Mouse (Mus musculus) adrenal gland, postnatal 25 days (tissue): ENCODE results near the gene Tldc1. TPM values are rescaled to one million over a fixed set of nuclear protein-coding genes. Genes with fewer than 3 reads are reported as not detected.

Experiments
- DNase-seq: peaks from one replicate; pipeline ENCODE4 v3.0.0; 2021; ENCODE audit warnings: mixed read lengths
- total RNA-seq: library from RNA; stranded (reverse); gene quantifications from 2 replicates; pipeline ENCODE4 v1.2.3, GENCODE M21; 2021

The Tldc1 gene
- total RNA-seq, 1 experiment from 2014 or later: 22.1 TPM

DNA sequence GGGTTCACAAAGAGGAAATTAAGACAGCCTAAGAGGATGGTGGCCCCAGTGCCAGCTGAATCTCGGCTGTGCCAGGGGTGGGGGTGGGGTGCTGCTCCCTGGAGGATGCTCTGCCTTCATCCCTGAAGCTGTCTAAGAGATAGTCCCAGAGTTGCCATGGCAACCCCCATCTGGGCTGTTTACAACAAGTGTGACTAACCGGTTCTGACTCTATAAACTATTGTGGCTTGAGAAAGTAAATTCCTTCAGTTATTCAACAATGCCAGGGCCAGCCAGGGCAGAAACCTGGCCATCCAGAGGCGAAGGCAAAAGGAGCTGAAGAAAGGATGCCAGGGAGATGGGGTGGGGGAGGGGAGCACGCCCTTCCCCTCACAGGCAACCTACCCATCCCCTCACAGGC, 23.0 kb upstream of the Tldc1 start:
- DNase-seq: no peak

DNA sequence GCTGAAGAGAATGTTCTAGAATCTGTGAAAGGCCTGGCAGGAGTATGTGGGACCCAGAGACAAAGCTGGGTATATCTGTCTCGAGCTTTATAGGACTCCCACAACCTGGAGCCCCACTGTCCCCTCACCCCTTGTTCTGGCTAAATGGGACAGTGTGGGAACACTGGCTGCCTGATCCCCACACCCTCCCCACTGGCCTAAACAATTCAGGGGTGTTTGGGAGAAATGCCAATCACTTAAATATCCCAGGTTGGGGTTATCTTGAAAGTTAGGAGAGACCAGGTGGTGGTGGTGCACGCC, 20.7 kb upstream of the Tldc1 start:
- DNase-seq: no peak

DNA sequence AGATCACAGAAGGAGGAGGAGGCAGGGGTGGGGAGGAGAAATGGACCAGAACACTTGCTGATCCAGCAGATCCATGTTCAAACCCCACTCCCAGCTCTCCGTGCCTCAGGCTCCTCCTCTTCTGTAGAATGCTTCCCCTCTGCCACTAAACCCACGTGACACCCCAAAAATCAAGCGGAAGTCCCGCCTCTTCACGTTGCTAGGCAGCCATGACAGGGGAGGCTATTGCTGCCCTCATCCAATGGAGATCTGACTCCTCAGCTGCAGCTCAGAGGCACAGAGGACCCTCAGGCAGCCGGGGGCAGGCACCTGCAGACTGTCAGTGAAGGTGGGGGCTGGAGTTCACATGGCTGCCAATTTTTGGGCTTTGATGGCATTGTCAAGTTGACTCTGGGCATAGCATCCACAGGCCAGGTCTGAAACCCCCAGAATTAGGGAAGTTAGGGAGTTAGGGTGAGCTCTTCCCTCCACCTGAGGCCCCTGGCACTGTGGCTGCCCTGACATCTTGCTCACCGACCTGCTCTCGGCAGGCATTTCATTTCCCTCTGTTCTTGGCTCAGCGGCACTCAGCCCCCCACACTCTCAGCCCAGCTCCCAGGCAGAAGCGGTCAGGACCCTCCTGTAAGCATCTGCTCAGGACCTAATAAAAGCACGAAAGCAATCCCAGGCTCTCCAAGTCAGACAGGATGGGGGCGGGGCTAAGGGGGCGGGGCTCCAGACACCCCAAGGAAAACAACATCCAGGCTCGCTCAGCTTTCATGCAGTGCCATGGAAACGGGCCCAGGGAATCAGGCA, 20.2 kb upstream of the Tldc1 start:
- DNase-seq: peak; percentile 23

DNA sequence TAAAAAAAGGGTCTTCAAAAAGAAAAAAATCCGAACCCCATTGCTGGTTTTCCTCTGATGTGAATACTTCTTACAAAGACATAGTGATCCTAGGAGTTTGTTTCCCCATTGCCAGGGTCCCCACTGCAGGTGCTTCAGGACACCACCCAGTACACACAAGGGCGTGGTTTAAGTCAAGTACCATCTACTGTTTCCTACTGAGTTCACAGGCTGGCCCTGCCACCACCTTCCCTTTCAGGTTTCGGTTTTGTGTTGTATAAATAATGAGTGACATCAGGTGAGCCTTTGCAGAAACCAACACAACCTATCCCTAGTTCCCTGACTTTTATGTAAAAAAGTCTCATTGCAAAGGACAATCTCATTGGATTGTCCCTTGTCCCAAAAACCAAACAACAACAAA, 17.4 kb upstream of the Tldc1 start:
- no peak for DNase-seq

DNA sequence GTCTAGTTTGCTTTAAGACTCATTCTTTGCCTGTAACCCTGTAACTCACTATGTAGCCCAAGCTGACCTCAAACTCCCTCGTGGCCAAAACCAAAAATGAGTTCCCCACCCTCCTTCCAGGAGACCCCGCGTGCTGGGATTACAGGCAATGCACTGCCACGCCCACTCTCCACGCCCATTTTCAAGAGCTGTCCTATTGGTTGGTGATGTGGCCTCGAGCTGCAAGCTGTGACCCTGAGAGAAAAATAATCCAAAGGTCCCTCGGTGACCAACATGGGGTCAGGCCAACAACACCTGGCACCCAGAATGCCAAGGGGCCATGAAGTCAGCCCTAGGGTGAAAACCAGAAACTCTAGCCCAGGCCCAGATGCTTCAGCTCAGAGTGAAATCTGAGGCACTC, 16.5 kb upstream of the Tldc1 start:
- no peak for DNase-seq

DNA sequence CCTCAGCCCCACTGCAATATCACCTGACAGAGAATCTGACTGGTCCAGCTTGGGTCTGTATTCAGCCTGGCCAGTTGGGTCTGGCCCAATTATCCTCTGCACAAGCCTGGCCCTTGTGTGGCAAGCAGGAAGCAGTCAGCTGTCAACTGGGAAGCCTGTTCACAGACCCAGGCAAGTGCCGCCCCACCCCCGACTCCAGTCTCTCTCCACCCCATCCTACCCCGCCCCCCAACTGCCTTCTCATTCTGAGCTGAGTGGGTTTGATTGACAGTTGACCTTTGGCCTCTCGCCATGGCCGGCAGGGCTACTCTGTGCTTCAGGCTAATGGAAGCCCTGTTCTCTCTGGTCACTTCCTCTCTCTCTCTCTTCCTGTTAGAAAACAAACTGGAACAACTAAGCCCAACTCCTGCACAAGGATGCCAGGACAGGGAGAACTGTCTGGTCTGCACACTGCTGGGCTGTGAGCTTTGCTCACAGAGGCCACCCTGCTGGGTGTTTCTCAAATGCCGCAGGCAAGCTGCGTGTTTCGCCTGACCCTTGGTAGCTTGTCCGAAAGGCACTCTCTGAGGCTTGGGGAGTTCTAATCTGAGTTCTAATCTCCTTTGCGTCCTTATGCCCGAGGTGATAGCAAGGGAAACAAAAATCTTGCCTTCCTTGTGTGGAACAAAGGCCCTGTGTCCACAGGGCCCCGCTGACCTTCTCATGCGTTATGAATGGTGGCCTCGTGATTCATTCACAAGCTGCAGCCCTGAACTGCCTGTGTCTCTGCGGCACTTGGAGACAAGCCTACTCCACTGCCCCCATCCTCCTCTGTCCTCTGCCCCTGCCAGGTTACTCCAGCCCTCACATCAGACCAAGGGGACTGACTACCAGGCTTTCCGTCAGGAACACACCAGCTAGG, 13.8 kb upstream of the Tldc1 start:
- peak; percentile 70 for DNase-seq

DNA sequence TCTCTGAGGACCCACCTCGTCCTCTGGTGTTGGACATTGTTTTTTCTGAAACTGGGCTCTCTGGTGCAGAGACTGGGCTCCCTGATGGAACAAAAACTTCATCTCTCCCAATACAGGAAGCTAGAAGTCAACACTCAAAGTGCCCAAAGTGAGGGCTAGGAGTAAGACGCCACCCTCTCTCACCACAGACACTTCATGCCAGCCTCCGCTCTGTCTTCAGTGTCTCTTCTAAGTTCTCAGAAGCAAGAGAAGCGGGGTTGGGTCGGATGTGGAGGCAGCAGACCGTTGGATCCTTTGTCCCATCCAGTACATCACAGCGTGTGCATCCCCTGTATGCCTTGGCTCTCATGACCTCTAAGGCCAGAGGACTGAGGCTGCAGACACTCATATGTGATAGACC, 11.4 kb upstream of the Tldc1 start:
- no peak for DNase-seq

DNA sequence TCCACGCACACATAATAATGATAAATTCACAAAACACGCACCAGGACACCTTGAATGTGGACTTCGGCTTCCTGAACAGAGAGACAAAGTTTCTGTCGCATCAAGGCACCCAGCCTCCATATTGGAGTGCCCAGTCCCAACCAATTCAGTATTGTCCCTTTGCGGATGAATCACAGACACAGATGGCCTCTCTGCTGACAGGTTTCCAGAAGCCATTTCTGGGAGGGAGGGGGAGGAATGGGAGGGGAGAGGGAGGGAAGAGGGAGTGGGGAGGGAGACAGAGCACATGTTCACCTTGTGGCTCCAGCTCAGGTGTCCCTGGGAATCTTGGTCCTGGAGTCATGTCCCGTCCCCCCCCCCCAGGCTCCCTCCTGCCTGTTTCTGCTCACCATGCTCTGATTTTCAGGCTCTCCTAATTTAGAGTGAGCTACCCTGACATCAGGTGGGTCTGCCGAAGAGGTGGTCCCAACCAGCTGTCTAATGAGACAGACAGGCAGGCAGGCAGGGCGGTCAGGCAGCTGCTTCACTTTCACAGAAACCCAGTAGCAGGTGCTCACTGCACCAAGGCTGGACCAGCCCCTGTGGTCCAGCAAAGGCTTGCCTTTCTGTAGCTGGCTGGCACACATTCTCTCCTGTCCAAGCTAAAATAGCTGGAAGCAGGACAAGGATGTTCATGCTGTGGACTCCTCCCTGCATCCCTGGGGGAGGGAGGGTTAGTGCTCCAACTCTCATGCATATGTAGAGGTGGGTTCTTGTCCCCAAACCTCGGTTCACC, 10.6 kb upstream of the Tldc1 start:
- DNase-seq: no peak

DNA sequence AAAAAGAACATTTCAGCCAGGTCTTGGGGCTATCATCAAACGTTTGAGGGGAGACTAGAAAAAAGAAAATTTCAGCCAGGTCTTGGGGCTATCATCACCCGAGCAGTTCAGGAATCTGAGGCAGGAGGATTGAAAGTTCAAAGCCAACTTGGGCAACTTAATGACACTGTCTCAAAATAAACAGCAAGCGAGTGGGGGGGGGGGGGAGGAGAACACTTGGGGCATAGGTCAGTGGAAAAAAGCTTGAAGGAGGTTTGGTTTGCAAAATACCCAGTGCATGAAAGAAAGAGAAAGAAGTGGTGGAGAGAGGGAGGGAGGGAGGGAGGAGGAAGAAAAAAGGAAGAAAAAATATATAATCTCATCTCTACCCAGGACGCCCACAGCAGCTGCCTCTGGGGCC, 9.1 kb upstream of the Tldc1 start:
- DNase-seq: no peak

DNA sequence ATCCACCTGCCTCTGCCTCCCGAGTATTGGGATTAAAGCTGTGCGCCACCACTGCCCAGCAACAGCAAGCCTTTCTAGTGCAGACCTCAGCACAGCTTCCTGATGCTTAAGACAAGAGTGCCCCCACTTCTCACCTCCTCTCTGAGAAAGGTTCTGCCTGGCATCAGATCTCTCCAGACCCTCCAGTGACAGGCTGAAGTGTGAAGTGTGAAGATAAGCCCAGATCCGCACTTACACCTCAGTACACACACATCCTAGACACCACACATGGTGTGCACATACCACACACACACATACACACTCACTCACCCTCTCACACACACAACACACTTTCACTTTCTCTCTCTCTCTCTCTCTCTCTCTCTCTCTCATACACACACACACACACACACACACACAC, 8.7 kb upstream of the Tldc1 start:
- DNase-seq: no peak

DNA sequence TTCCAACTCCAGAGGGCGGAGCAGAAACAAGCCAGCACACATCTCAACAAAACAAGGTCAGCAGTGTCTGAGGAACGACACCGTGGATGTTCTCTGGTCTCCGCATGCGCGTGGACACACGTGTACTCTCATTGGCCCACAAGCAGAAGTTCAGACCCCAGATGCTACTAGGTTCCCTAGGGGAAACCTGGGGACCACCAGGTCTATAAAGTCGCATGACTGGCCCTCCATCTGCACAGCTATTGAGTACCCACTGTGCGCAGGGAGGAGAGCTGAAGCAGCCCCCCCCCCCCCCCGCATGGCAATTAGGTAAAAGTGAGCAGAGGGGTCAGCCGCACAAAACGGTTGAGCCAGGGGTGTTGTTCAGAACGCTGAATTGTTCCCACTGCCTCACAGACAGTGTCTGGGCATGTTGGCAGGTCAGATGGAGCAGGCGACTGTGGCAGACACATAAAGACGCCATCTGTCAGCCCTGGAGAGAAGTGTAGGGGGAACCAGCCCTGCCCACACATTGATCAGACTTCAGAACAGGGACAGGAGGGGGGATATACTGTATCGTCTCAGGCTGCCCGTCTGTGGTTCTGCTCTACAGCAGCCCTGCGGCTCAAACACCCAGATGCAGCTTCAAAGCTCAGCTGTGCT, 7.7 kb upstream of the Tldc1 start:
- no peak for DNase-seq

DNA sequence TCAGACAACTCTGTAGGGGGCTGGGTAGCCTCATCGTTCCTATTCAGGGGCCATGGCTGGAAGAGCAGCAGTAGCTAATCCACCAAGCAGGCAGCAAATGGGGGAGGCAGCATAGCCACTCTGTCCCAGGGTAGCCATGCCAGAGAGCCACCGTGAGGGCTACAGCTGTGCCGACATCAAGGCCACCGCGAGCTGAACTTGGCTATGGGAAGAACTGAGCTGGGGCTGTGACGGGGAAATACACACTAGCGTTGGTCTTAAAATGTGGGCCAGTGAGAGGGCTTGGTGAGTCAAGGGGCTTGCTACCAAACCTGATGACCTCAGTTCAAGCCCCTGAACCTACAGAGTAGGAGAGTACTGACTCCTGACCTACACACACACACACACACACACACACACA, 6.5 kb upstream of the Tldc1 start:
- no peak for DNase-seq

DNA sequence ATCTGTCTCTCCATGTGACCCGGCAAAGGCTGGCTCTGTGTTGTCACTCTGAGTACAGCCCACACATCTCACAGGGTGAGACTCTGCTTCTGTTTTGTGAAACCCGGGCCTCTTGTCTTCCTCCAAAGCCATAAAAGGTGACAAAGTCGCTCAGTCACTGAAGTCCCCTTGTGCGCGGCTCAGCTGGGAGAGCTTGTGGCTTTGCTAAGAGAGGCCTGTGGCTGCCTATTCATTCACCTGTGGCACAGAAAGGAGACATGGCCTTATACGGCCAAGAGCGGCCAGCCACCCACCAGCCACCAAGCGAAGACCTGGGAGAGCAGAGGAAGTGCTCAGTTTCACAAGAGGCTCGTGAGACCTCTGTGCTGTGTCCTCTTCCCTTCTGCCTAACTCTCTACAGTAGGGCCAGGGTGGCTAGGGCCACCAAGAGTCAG, 5.9 kb upstream of the Tldc1 start:
- no peak for DNase-seq

DNA sequence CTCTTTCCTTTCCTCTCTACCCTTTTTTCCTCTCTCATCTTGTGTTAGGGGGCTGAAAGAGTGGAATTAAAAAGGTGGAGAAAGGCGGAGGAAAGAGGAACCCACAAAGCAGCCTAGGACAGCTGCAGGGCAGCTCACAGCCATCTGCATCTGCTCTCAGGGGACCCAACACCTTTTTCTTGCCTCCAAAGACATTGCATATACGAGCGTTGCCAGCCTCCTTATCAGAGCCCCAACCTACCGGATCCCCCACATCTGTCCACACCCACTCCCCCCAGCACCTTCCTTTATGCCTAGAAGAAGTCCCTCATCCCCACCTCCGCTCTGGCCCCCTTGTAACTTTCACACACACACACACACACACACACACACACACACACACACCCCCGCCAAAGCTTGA, 5.4 kb upstream of the Tldc1 start:
- DNase-seq: no peak

DNA sequence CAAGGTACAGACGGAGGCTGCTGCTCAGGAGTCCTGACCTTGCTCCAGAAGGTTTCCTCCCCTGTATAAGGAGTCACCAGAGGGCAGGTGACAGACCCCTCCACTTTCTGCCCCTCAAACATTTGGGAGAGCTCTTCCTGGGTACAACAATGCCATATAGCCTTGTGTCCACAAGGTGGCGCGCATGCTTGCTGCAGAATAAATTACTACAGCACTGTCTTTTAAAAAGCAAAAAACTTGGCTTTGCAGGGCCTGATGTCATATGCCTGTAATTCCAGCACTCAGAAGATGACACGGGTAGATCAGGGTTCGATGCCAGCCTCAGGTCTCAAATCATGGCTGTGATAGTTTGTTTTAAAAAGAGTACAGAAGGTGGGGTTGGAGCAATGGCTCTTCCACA, 4.5 kb upstream of the Tldc1 start:
- peak; percentile 82 for DNase-seq

DNA sequence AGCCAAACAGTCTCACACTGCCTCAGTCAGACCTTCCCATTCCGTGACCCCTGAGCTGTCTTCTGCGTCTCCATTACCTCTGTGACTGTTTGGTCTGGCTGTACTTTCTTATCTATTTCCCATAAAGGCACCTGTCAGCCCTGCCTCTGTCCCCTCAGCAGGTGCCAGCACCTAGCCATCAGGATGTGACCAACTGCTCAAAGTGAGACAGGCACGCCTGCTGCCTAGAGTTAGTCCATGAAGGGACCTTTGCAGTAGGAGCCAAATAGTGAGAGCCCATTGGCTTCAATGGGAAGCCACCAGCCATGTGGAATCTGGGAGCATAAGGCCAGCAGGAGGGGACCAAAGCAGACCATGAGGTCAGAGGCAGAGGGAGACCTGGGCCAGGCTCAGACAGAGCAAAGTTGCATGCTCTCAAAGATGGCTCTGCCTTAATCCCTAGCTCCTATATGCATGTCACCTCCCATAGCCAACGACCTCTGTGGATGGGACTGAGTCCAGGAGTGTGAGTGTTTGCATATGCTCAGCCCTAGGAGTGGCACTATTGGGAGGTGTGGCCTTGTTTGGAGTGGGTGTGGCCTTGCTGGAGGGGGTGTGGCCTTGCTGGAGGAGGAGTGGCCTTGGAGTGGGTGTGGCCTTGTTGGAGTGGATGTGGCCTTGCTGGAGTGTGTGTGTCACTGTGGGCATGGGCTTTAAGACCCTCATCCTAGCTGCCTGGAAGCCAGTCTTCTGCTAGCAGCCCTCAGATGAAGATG, 3.0 kb upstream of the Tldc1 start:
- DNase-seq: no peak

DNA sequence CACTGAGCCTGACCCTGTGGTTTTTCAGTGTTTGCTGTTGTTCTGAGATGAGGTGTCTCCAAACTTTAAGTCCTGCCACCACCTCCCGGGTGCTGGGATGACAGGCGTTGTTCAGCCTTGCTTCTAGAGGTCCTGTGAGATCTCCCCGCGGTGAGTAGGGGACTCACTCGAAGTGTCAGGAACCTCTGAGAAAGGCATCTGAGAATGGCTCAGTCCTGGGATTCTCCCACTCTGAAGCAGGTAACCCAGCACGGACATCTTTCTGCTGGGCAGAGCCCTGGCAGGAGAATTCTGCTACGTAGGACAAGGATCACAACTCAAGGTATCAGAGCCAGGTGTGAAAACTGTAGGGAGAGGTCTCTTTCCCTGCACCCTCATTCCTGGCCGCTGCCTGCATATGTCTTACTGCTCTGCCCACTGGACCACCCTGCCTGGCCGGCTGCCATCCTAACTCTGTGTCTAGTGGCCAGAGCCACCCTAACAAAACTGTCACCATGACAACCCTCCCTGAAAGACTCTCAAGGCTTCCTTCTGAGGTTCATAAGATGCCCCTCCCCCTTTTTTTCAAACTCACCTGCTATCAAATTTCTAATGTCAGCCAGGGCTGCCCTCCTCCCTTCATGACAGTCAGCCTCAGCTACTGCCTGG, 2.3 kb upstream of the Tldc1 start:
- no peak for DNase-seq

DNA sequence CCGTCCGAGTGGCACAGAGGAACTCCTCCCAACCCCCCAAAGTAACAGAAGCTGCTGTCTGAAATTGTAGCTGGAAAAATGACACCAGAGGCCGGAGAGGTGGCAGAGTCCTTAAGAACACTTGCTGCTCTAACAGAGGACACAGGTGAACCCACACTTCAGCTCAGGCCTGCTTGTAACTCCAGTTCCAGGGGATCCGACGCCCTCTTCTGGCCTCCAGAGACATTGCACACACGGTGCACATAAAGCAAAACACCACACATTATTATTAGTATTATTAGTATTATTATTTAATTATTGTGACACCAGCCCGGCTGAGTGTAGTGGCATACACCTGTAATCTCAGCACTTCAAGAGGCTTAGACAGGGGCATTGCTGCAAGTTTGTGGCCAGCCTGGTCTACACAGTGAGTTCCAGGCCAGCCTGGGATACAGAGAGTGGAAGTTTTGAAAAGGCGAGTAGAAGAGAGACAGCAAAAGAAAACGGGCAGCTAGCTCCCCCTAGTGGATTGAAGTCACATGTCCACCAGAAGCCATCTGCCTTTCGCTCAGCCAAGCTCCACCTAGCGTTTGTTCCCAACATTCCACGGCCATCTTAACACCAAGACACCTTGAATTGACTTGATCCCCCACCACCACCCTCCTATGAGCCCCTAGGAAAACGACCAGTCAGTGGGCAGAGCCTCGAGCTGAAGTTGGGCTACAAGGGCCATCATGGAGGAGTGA, 959 bp upstream of the Tldc1 start:
- DNase-seq: peak; percentile 73

DNA sequence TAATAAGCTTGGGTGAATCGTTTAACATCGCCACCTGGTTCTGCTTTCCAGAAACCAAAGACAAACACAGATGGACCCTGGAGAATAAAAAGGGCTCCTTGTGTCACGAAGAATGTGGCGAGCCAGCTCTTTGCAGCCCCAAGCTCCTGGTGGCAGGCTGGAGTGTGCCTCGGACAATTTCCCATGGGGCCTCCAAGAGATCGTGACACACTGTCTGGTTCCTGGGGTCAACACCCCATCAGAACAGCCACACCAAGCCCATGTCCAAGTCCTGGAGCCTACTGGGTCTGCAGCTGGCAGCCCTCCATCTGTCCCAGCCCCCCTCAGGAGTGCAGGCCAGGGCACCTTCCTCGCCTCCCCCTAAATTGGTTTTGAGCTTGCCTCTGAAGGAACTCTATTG, 451 bp downstream of the Tldc1 start:
- peak; percentile 29 for DNase-seq

DNA sequence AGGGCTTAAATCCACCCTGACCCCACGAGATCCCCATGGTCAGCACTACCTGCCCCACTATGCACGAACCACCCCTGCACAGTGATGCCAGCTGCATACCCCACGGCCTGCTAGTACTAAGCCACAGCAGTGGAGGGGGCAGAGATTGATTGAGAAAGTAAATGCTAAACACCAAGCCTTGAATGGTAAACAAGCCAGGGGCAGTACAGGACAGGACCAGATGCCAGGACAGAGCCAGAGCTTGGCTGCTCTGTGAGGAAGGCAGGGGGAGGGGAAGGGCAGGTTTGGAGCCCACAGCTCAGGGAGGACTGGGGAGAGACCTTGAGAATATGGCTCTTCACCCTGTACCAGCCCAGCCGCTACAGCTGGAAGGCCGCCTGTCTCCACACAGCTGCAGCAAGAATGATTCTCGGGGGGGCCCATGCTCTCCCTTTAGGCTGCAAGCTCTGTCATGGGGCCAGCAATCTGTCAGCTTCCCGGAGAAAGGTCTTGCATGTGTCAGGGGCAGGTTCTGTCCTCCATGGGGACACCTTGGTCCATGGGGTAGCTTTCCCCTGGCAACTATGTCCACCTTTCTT, 1.5 kb downstream of the Tldc1 start:
- no peak for DNase-seq
